Mouse (Mus musculus) urinary bladder, postnatal 25 days (tissue): Measurements from ENCODE around the gene Spata13.

Source experiments
- DNase-seq: peaks from one replicate; pipeline ENCODE4 v3.0.0; 2022; ENCODE audit warnings: low spot score

The Spata13 gene

DNA sequence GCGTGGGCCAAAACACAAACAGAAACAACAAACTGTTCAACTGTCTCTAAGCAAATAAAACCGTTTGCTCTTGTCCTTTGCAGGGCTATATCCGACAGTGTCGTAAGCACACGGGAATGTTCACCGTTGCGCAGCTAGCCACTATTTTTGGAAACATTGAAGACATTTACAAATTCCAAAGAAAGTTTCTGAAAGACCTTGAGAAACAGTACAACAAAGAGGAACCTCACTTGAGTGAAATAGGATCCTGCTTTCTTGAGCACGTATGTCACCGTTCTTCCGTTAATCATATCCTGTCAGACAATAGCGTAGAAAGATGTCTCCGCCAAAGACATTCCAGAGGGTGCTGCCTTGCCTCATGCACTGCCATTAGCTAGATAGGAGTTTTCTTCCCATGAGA, 116.1 kb downstream of the Spata13 start:
- DNase-seq: no peak

DNA sequence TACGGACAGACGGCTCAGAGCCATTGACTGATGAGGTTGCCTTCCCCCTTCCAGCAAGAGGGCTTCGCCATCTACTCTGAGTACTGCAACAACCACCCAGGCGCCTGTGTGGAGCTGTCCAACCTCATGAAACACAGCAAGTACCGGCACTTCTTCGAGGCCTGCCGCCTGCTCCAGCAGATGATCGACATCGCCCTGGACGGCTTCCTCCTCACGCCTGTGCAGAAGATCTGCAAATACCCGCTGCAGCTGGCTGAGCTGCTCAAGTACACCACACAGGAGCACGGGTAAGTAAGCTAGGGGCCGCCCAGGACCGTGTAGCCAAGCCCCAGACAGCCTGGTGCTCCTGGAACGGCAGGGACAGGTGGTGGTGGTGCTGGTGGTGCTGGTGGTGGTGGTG, 117.8 kb downstream of the Spata13 start:
- no peak for DNase-seq

GRCm38 (mm10) chr14:60752892-60753800, 119.3 kb downstream of the Spata13 start:
- DNase-seq: no peak

- DNase-seq: no peak
These were observed 120.0 kb downstream of the Spata13 start for GRCm38 (mm10) chr14:60753801-60754126.

DNA sequence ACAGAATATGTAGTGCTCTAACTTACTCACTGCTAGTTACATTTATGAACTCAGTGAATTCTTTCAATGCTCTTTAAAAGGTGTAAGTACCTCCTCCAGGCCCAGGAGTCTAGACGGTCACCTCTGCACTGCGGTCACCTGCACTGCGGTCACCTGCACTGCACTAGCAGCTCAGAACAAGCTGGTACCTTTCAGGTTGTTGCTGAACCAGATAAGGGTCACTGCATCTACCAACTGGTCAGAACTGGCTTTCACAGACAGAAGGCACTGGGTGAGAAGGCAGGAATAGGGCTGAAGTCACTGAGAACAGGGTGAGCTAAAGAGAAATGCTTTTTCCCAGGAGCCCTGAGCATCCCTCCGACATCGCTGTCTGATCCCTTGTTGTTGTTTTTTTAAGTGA, 120.9 kb downstream of the Spata13 start:
- no peak for DNase-seq

DNA sequence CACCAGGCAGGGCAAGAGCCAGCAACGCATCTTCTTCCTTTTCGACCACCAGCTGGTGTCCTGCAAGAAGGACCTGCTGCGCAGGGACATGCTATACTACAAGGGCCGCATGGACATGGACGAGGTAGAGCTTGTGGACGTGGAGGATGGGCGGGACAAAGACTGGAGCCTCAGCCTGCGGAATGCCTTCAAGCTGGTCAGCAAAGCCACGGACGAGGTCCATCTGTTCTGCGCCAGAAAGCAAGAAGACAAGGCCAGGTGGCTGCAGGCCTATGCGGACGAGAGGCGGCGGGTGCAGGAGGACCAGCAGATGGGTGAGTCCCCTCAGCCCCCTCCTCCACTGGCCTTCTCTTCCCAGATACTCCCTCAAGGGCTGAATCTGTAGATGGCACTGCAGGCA, 122.5 kb downstream of the Spata13 start:
- DNase-seq: no peak

GRCm38 (mm10) chr14:60757265-60757664, 123.5 kb downstream of the Spata13 start:
- no peak for DNase-seq

DNA sequence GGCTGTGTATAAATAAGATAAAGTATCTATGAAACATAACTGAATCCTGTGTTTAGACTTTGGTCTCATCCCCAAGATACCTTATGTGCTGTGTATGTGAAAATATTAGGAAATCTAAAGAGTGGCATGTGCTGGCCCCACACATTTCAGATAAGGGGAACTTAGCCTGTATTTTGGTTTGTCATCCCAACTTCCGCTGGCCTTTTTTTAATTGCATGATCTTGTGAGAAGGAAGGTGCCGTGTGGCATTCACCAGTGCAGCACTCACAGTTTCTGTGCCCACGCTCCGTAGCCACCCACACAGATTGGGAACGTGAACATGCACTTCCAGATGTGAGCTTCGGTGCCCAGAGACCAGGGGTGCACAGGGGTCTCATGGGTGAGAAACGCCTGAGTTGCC, 123.9 kb downstream of the Spata13 start:
- no peak for DNase-seq

GRCm38 (mm10) chr14:60759097-60759496, 125.3 kb downstream of the Spata13 start:
- no peak for DNase-seq

- no peak for DNase-seq
These were observed 128.0 kb downstream of the Spata13 start for GRCm38 (mm10) chr14:60761801-60762200.

- DNase-seq: no peak
These were observed 129.0 kb downstream of the Spata13 start for GRCm38 (mm10) chr14:60762754-60763153.

GRCm38 (mm10) chr14:60763746-60764145, 129.9 kb downstream of the Spata13 start:
- no peak for DNase-seq

DNA sequence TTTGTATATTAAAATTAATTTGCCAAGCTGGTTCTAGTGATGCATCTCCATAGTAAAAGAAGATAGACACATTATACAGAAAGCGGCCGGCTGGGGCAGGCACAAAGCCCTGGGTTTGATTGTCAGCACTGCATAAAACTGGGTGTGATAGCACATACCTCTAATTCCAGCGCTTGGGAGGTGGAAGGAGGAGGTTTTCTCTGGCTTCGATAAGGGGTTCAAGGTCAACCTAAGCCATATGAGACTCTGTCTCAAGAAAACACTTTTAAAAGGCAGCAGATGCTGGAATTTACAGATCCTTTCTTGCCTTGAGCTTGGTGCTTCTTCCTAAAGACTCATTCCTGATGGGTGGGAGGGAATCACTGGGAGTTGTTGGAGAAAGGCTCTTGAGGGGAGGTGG, 130.7 kb downstream of the Spata13 start:
- no peak for DNase-seq

DNA sequence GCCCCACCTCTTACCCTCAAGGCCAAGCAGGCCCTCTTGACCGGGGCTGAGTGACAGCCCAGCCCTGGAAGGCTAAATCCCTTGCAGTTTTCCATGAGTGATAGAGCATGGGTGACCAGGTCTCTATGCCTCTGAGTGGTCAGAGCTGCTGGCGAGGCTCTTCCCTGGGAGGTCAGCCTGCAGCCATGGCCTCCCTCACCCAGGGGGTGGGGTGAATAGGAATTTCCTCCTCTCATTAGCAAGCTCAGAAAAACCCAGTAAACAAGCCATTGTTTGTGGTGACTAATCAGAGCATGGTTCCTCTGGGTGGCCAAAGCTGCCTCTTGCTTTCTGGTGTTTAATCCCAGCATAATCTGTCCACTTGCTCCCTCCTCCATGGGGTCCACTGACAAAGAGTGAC, 131.2 kb downstream of the Spata13 start:
- DNase-seq: no peak

GRCm38 (mm10) chr14:60767884-60768283, 134.1 kb downstream of the Spata13 start, which contains the start of gene C1qtnf9:
C1qtnf9 (plus strand) TSS chr14:60768134.
- DNase-seq: no peak

- DNase-seq: no peak
These were observed 135.5 kb downstream of the Spata13 start for GRCm38 (mm10) chr14:60769340-60769739.

GRCm38 (mm10) chr14:60770594-60770993, 136.8 kb downstream of the Spata13 start:
- no peak for DNase-seq

DNA sequence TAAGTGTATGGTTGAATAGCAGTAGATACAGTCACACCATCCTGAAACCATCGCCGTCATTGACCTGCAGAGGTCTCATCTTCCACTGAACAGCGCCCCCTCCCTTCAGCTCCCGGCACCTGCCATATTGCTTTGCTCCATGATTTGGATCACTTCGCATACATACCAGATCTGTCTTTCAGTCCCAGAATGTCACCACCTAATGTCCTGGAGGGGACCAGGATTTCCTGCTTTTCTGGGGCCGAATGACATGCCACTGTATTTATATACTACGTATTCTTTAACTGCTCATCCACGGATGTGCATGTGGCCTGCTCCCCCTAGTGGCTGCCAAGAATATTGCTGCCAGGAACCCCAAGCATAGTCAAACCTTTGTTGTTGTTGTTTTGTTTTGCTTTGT, 137.3 kb downstream of the Spata13 start:
- peak; percentile 70 for DNase-seq

GRCm38 (mm10) chr14:60773476-60773875, 139.7 kb downstream of the Spata13 start:
- no peak for DNase-seq

DNA sequence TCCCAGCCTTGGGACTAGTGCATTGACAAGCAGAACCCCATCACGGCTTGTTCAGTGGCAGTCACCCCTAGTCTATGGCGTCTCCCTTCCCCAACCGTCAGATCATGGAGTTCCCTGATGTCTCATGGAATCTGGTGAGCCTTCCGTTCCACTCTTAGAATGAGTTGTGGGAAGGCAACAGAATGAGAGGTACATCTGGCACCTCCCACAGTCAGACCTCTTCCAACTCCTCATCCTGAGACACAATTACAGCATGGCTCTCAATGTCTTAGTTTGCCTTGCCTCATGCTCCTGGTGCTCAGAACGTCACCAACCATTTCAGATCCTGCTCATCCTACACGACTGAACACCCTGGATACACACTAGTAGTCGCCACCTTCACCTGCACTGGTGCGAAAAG, 142.7 kb downstream of the Spata13 start:
- DNase-seq: no peak

GRCm38 (mm10) chr14:60777485-60777919, 143.7 kb downstream of the Spata13 start:
- DNase-seq: no peak

GRCm38 (mm10) chr14:60779198-60779597, 145.4 kb downstream of the Spata13 start:
- DNase-seq: no peak

- DNase-seq: no peak
These were observed 148.4 kb downstream of the Spata13 start for GRCm38 (mm10) chr14:60782121-60782656.

DNA sequence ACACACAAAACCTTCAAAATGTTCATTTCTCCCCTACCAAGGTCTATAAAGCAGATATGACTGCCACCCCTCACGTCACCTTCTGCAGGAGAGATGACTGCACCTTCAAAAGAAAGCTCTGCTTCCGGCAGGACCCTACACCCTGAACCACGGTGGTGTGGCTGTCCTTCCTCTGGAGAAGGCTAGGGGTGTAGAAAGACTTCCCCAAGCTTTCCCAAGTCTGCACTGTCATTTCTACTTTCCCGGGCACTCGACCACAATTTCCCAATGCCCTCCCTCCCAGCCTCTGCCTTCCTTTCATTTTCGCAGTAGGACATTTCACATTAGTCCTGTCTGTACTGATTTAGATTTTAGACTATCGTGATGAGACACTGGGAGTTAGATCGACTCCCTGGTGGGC, 149.4 kb downstream of the Spata13 start:
- DNase-seq: no peak
